Mouse (Mus musculus) neutrophil, adult 59 days (primary cell): ENCODE measurements around the gene Atp10b. TPM values are rescaled to one million over a fixed set of nuclear protein-coding genes. Genes with fewer than 3 reads are reported as not detected.

ENCODE experiments used
- total RNA-seq, 2 experiments: library from RNA; stranded (reverse); gene quantifications; 1 replicate in 1 of 2; 2 replicates in 1 of 2; pipeline ENCODE4 v1.2.4; 2023

Atp10b gene
- total RNA-seq: not detected

DNA sequence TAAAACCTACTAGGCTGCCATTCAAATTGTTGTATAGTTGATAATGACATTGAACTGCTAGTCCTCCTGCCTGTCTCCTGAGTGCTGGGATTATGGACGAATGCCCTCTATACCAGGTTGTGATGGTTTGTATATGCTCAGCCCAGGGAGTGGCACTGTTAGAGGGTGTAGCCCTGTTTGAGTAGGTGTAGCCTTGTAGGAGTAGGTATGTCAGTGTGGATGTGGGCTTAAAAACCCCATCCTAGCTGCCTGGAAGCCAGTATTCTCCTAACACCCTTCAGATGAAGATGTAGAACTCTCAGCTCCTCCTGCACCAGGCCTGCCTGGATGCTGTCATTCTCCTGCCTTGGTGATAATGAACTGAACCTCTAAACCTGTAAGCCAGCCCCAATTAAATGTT is at the start of gene Atp10b:
TSS of gene Atp10b (plus strand) at position 301 of the 400 bp plus-strand sequence.

Other genes starting within 250 kb of the Atp10b start
- gene Gm9972, start 114.1 kb upstream of the Atp10b start, total RNA-seq: not detected